Mouse (Mus musculus) erythroblast, embryonic 14.5 days (primary cell): ENCODE results near the gene Prss45.

ENCODE experiments used
- GATA1 ChIP-seq: IDR thresholded peaks from 2 replicates; pipeline ENCODE4 v1.6.1; 2012; ENCODE audit warnings: low read length, inconsistent platforms, mixed read lengths
- TAL1 ChIP-seq: IDR thresholded peaks from 3 replicates; pipeline ENCODE4 v1.6.1; 2012; ENCODE audit warnings: low read length, inconsistent platforms, mixed read lengths

DNA sequence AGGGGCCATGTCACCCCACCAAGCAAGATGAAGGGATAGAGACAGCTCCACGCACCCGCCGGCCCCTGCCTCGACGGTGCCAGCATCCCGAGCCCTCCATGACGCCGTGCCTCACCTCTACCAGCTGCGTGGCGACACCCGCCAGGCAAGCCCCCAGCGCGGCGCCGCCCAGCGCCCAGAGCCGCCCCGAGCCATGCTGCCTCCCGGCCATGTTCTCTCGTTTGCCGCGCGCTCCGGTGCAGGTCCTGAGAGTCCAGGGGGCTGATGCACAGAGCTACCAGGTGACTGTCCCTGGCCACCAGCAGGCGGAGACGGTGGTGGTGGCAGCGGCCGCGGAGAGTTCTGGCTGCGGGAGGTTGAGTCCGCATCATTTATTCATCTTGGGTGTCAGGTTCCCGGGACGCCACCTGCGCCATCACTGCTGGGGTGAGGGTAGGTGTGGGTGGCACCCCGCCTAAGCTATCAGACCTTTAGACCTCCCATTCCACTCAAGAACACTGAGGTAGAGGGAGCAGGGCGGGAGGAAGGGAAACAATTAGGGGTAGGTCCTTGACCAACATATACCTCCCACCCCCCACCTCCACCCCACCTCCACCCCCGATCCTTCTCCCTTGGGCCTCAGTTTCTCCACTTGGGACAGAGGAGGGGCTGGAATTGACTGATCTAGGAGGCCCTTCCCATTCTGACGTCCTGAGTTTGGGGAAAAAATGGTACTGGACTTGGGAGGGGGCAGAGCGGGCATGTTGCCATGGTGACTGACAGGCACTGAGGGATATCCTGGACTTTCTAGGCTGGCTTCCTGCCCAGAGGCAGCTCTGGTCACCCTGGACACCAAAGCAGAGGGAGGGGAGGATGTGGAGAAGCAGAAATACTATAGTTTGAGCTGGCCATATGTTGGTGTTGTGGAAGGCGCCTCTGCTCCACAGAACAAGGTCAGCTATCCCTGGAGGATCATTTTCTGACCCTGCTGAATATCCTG lies 39.6 kb downstream of the Prss45 start:
- TF ChIP-seq GATA1 (no peak), TAL1 (no peak)
